Mouse (Mus musculus) spleen, adult 2 months (tissue): ENCODE measurements around the gene Asic2.

Experiments used
- CTCF ChIP-seq: fragments of 200-500 bp; IDR thresholded peaks from 2 replicates; pipeline ENCODE4 v1.5.1; 2011; ENCODE audit warnings: mild to moderate bottlenecking, inconsistent platforms; ENCODE audit not compliant: insufficient read depth, insufficient read length, insufficient replicate concordance; ENCODE audit errors: extremely low read depth
- POLR2A ChIP-seq: fragments of 200-500 bp; IDR thresholded peaks from 2 replicates; pipeline ENCODE4 v1.6.1; 2011; ENCODE audit warnings: low read depth, low read length, inconsistent platforms

DNA sequence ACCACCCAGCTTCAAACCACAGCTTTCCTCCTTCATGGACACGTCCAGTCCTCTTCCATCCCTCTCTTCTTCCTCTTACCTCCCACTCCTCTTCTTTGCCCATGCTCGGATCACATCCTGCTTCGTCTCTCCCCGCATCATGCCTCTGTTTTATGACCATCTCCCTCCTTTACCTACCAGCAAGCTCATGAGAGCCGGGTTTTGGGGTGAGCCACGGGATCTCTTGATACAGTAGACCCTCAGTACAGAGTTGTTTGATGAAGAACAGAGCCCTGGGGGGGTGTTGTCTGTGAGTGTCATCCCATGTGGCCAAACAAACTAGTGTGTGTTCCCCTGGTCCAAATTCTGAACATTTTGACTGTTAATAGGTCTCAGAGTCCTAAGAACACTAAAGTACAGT is 71.7 kb downstream of the Asic2 start:
- TF ChIP-seq POLR2A (no peak), CTCF (no peak)
